Mouse (Mus musculus): ENCODE data around the gene Limch1. TPM values are rescaled to one million over a fixed set of nuclear protein-coding genes. Genes with fewer than 3 reads are reported as not detected.
A peak's percentile ranks its signal among the peaks of the same experiment; 100 is the strongest.

The Limch1 gene
- polyA plus RNA-seq, 1 experiment from 2014 or later = 41.5 TPM

DNA sequence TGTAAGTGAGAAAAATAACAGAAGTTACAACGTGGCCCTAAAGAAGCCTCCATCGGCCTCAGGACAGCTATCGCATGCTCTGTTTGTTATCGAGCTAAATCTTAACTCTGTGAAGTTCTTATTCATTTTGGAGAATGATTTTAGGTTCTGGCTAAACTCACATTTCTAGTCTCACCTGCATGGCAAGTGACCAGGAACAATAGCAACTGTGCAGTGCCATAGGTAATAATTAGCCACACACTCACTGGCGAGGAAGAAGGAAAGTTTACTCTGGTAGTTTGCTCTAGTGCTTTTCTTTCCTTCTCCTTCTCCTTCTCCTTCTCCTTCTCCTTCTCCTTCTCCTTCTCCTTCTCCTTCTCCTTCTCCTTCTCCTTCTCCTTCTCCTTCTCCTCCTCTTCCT is 209.6 kb downstream of the Limch1 start:
- no peaks in the 10 kb centered on the region; the same call in none of the 2 replicates for H3K4me1 ChIP-seq
- no peak for ATAC-seq (ENCODE audit: low FRiP score, low read depth)
- no peak overlapping the region for H3K4me2 ChIP-seq (replicated peaks)
- no peak overlapping the region for H3K27ac ChIP-seq (replicated peaks)
- H3K36me3 ChIP-seq = no peaks in the 10 kb centered on the region
- H3K4me3 ChIP-seq = no peak overlapping the region
- no peaks in the 10 kb centered on the region for H3K27me3 ChIP-seq
- H3K9ac ChIP-seq (replicated peaks) = no peak overlapping the region
- no peaks in the 10 kb centered on the region for H3K9me3 ChIP-seq
- WGBS = 88% methylated on average over 5 of the region's 5 CpGs

GRCm38 (mm10) chr5:66957656-66958055 is 212.0 kb downstream of the Limch1 start:
- WGBS = 81% methylated on average over 10 of the region's 10 CpGs
- Histone ChIP-seq H3K4me3 (no peak overlapping the region), H3K9me3 (no peaks in the 10 kb centered on the region; the same call in 1 of the 2 replicates), H3K4me1 (no peaks in the 10 kb centered on the region; the same call in none of the 2 replicates), H3K27ac (replicated peaks) (no peak overlapping the region), H3K4me2 (replicated peaks) (no peak overlapping the region), H3K36me3 (peaks cover 3% of the 10 kb centered on the region; the same call in 1 of the 2 replicates), H3K27me3 (no peaks in the 10 kb centered on the region), H3K9ac (replicated peaks) (no peak overlapping the region)
- ATAC-seq (ENCODE audit: low FRiP score, low read depth) = no peak

DNA sequence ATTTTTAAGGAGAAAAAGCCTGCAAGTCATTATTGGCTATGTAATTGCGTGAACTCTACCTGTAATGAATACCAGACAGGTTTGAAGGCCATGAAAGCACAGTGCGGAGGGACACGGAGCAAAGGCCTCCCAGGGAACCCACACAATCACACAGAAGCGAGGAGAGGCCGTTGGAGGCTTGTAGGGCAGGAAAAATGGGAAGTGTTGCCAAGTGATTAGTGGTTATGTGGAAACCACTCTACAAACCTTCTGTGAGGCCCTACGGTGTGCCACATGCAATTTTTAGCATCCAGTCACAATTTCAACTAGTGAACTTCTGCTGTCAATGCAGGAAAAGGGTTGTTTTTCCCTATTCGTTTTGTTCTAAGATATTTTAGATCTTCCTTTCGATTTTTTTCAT is 212.5 kb downstream of the Limch1 start:
- Histone ChIP-seq H3K36me3 (peaks cover 3% of the 10 kb centered on the region; the same call in 1 of the 2 replicates), H3K27me3 (no peaks in the 10 kb centered on the region), H3K4me1 (no peaks in the 10 kb centered on the region; the same call in none of the 2 replicates), H3K9me3 (no peaks in the 10 kb centered on the region; the same call in 1 of the 2 replicates), H3K4me2 (replicated peaks) (no peak overlapping the region), H3K9ac (replicated peaks) (no peak overlapping the region), H3K27ac (replicated peaks) (no peak overlapping the region), H3K4me3 (no peak overlapping the region)
- no peak for ATAC-seq (ENCODE audit: low FRiP score, low read depth)
- WGBS = 78% methylated on average over 8 of the region's 8 CpGs

GRCm38 (mm10) chr5:66959968-66960367 is 214.3 kb downstream of the Limch1 start:
- Histone ChIP-seq H3K4me1 (peaks cover 4% of the 10 kb centered on the region; the same call in 1 of the 2 replicates), H3K9ac (replicated peaks) (no peak overlapping the region), H3K27me3 (no peaks in the 10 kb centered on the region), H3K9me3 (no peaks in the 10 kb centered on the region; the same call in 1 of the 2 replicates), H3K27ac (replicated peaks) (no peak overlapping the region), H3K4me3 (no peak overlapping the region), H3K36me3 (peaks cover 3% of the 10 kb centered on the region; the same call in 1 of the 2 replicates), H3K4me2 (replicated peaks) (no peak overlapping the region)
- 91% methylated on average over 8 of the region's 8 CpGs for whole genome bisulfite sequencing
- no peak for ATAC-seq (ENCODE audit: low FRiP score, low read depth)

- H3K27me3 ChIP-seq = no peaks in the 10 kb centered on the region
- peaks cover 34% of the 10 kb centered on the region for H3K4me1 ChIP-seq
- no peaks in the 10 kb centered on the region; the same call in 1 of the 2 replicates for H3K9me3 ChIP-seq
- no peak overlapping the region for H3K9ac ChIP-seq (replicated peaks)
- no peak overlapping the region for H3K27ac ChIP-seq (replicated peaks)
- ATAC-seq (ENCODE audit: low FRiP score, low read depth) = no peak
- no peak overlapping the region for H3K4me2 ChIP-seq (replicated peaks)
- H3K4me3 ChIP-seq = no peak overlapping the region
- H3K36me3 ChIP-seq = peaks cover 3% of the 10 kb centered on the region; the same call in 1 of the 2 replicates
- 66% methylated on average over 6 of the region's 6 CpGs for WGBS
Observed at GRCm38 (mm10) chr5:66965442-66965841, 219.8 kb downstream of the Limch1 start.

DNA sequence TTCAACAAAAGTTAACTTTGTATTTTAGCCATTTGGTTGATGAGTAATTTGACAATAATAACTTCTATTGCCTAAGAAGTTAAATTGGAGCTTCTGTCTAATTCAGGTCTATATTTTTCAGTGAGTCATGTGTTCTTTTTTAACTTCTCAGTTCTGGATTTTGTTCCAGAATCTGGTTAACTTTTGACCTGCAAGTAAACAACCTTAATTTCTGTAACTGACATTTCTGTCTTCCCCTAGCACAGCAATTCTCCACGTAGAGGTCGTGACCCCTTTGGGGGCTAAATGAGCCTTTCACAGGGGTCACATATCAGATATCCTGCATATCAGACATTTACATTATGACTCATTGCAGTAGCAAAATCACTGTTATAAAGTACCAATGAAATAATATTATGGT is 221.5 kb downstream of the Limch1 start:
- Histone ChIP-seq H3K27me3 (no peaks in the 10 kb centered on the region), H3K4me3 (no peak overlapping the region), H3K27ac (replicated peaks) (peak overlapping the region; percentile 76; the same call in 1 of the 2 replicates), H3K4me2 (replicated peaks) (no peak overlapping the region), H3K4me1 (peaks cover 34% of the 10 kb centered on the region), H3K9ac (replicated peaks) (no peak overlapping the region), H3K9me3 (no peaks in the 10 kb centered on the region), H3K36me3 (no peaks in the 10 kb centered on the region)
- 61% methylated on average over 2 of the region's 2 CpGs for WGBS
- ATAC-seq (ENCODE audit: low FRiP score, low read depth) = no peak

DNA sequence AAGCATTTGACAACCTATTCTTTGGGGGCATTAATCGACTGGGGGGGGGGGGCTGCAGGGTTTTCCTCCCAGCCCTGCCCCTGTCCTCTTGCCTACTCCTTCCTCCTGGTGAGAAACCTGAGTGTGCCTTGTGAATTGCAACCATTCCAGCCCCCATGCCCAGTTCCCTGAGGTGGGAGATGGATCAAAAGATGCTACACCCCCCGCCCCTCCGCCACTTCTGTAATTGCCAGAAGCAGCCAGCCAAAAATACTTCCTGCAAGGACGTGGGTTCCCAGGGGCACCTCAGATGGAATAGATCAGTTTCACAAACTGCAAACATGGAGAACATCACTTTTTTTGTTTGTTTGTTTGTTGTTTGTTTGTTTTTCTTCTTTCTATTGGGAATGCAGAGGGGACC is 222.0 kb downstream of the Limch1 start:
- Histone ChIP-seq H3K27me3 (no peaks in the 10 kb centered on the region), H3K9ac (replicated peaks) (0 out of 2 replicates have a peak overlapping the region, but pooled peaks have one; percentile 29), H3K36me3 (no peaks in the 10 kb centered on the region), H3K27ac (replicated peaks) (peak overlapping the region; percentile 76), H3K9me3 (no peaks in the 10 kb centered on the region), H3K4me3 (peak overlapping the region; percentile 16; the same call in 1 of the 2 replicates), H3K4me1 (peaks cover 34% of the 10 kb centered on the region), H3K4me2 (replicated peaks) (peak overlapping the region; percentile 45)
- 39% methylated on average over 4 of the region's 4 CpGs for WGBS
- no peak for ATAC-seq (ENCODE audit: low FRiP score, low read depth)

DNA sequence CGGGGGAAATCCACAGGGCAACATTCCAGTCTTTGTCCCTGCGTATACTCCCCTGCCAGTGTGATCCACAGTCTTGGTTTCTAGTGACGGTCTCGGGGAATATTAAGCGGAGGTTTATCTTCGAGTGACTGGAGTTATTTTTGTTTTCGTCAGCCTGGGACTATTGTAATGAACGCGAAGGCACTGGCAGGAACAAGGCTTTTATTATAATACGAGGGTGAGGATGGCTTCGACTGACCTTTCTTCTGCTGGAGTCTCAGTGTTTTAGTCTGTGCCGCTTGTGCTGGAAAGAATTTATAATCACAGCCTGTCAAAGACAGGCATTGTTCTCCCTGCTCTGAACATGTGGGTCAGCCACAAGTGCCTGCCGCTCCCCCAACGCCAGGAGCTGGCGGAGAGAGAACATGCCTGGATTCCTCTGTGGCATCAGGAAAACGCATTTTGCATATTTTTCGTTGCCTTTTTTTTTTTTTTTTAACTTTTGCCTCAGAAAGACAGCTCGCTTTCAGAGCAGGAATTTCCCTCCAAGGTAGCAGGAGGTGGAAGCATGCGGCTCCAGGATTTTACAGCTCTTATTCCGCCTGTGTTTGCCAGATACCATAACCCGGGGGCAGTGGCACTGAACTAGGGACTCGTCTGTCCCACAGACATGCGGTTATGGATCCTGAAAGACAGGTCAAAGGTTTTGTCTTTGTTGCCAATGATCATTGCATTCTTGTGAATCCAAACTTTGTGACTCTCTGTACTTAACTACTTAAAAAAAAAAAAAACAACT is 222.6 kb downstream of the Limch1 start:
- Histone ChIP-seq H3K27ac (replicated peaks) (peak overlapping the region; percentile 76), H3K9me3 (no peaks in the 10 kb centered on the region), H3K36me3 (no peaks in the 10 kb centered on the region), H3K4me1 (peaks cover 34% of the 10 kb centered on the region), H3K4me2 (replicated peaks) (peak overlapping the region; percentile 45), H3K4me3 (peak overlapping the region; percentile 16), H3K27me3 (no peaks in the 10 kb centered on the region), H3K9ac (replicated peaks) (0 out of 2 replicates have a peak overlapping the region, but pooled peaks have one; percentile 29)
- 5% methylated on average over 23 of the region's 23 CpGs for WGBS
- ATAC-seq (ENCODE audit: low FRiP score, low read depth) = peak; percentile 87

DNA sequence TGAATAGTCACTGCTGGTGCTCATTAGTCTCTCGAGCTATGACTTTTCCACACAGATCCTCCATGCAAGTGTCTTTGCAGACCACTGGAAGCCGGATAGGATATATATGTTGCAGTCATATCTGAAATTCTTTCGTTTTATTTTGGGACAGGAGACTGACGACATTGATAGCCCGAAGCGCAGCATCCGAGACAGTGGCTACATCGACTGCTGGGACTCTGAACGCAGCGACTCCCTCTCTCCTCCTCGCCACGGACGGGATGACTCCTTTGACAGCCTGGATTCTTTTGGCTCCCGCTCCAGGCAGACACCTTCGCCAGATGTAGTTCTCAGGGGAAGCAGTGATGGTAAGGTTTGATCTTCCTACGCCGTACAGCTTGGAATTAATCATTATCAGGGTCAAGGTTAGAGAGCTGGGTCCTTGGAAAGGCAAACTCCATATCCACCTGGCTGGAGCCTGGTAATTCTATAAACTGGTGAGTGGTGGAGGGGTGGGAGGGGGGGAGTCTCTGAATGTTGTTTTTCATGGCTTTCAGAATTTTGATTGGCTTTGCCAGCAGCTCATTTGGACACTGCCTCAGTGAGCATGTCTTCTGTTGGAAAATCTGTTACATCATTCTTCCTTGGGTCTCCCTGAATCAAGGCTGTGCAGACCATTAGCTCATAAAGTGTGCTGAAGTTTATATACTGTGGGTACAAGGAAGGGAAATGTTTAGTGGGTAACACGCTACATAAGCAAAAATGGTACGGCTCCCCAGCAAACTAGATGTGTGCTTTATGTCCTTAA is 223.5 kb downstream of the Limch1 start:
- no peak for ATAC-seq (ENCODE audit: low FRiP score, low read depth)
- Histone ChIP-seq H3K27ac (replicated peaks) (peak overlapping the region; percentile 76), H3K4me3 (peak overlapping the region; percentile 15; the same call in 1 of the 2 replicates), H3K9ac (replicated peaks) (no peak overlapping the region; the same call in 1 of the 2 replicates), H3K4me1 (peaks cover 32% of the 10 kb centered on the region), H3K27me3 (no peaks in the 10 kb centered on the region), H3K36me3 (no peaks in the 10 kb centered on the region), H3K4me2 (replicated peaks) (peak overlapping the region; percentile 45), H3K9me3 (no peaks in the 10 kb centered on the region)
- WGBS = 69% methylated on average over 19 of the region's 19 CpGs

DNA sequence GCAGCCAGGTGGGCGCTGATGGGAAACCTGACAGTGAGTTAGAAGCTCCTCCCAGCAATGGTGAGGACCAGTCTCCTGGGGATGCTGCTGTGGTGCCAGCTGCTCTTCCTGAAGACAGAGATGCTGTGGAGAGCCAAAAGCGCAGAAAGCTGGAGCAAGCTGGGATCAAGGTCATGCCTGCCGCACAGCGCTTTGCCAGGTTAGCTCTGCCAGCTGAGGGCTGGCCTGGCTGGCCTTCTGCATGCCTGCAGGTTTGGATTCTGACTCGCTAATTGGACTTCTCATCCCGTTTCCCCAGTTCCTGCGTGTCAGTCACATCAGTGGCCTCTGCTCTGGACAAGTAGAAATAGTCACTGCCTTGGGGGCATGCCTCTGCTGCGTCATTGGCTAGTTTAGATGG is 230.0 kb downstream of the Limch1 start:
- Histone ChIP-seq H3K27ac (replicated peaks) (no peak overlapping the region), H3K4me2 (replicated peaks) (no peak overlapping the region), H3K4me1 (0 out of 2 replicates have a peak, but pooled peaks cover 3% of the 10 kb centered on the region), H3K4me3 (no peak overlapping the region), H3K9me3 (no peaks in the 10 kb centered on the region), H3K36me3 (peaks cover 13% of the 10 kb centered on the region; the same call in 1 of the 2 replicates), H3K9ac (replicated peaks) (no peak overlapping the region), H3K27me3 (no peaks in the 10 kb centered on the region)
- no peak for ATAC-seq (ENCODE audit: low FRiP score, low read depth)
- 92% methylated on average over 8 of the region's 8 CpGs for WGBS

DNA sequence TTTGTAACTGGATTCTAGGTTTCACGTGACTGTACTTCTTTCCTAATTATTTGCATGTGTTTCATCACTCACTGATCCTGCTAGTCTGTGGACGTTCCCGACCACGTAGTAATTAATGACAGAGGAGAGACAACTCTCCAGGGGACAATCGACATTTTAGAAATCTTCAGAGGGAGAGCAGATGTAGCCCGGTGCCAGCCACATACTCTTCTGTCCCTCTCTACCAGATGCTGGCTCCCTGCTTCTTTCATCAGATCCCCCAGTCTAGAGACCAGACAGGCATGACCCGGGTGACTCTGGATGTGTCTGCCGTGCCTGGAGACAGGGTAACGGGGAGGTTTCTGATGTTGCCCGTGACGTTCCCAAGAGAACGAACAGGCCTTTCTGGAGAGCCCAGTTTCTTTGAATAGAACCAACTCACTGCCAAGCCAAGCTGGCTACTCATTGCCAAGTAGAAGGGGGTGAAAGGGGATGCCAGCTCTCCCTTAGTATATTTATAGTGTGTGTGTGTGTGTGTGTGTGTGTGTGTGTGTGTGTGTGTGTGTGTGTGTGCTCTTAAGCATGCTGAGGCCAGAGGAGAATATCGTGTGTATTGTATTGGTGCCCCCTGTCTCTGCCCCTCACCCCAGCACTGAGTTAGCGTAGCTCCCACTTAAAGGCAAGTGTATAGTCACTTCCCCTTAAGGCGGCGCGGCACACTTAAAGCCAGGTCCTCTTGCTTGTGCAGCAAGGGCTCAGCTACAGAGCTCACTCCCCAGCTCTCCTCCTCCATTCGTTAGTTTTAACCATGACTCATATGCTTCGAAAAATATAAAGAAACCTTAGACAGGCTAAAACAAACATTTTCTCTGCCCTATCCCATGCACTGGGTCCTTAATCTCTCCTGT is 233.9 kb downstream of the Limch1 start:
- 70% methylated on average over 18 of the region's 19 CpGs for WGBS
- H3K36me3 ChIP-seq = peaks cover 10% of the 10 kb centered on the region; the same call in 1 of the 2 replicates
- ATAC-seq (ENCODE audit: low FRiP score, low read depth) = no peak
- no peak overlapping the region for H3K4me2 ChIP-seq (replicated peaks)
- H3K27me3 ChIP-seq = no peaks in the 10 kb centered on the region
- H3K27ac ChIP-seq (replicated peaks) = no peak overlapping the region
- no peaks in the 10 kb centered on the region for H3K9me3 ChIP-seq
- H3K4me3 ChIP-seq = no peak overlapping the region
- H3K4me1 ChIP-seq = 0 out of 2 replicates have a peak, but pooled peaks cover 3% of the 10 kb centered on the region
- H3K9ac ChIP-seq (replicated peaks) = no peak overlapping the region
